Mouse (Mus musculus) brain, embryonic 14.5 days (tissue): ENCODE data around the gene Olfr1497.

Experiments
- CTCF ChIP-seq: fragments of 200-500 bp; IDR thresholded peaks from 2 replicates; pipeline ENCODE4 v1.5.1; 2012; ENCODE audit warnings: inconsistent platforms, mild to moderate bottlenecking, moderate library complexity, borderline replicate concordance; ENCODE audit not compliant: insufficient read depth, insufficient read length; ENCODE audit errors: extremely low read depth
- POLR2A ChIP-seq: fragments of 200-500 bp; IDR thresholded peaks from 2 replicates; pipeline ENCODE4 v1.6.1; 2012; ENCODE audit warnings: mild to moderate bottlenecking, inconsistent platforms, borderline replicate concordance; ENCODE audit not compliant: poor library complexity, insufficient read depth, insufficient read length, severe bottlenecking; ENCODE audit errors: extremely low read depth

DNA sequence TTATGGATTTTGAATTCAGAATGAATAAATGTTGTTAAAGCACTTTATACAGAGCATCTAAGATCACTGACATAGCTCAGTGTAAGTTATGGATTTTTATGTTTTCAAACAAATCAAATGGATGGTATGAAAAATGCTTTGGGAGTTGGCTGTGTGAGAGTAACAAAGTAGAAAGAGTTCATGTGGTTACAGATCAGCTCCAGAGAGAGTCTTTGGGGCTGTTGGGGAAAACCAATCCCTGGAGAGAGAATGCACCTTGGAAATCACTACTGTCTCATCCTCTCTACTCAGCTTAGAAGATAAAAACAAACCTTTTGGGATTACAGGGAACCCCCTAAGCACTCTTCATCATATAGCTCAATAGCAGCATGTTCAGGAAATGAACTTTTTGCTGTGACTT is 21.3 kb upstream of the Olfr1497 start, which contains the start of gene Olfr1499:
- TF ChIP-seq CTCF (no peak), POLR2A (no peak)
